Mouse (Mus musculus): Measurements from ENCODE around the gene Pip5k1c. TPM values are rescaled to one million over a fixed set of nuclear protein-coding genes. Genes with fewer than 3 reads are reported as not detected.

Pip5k1c gene
- total and polyA plus RNA-seq, 2 experiments: 7.4 to 30.1 TPM

DNA sequence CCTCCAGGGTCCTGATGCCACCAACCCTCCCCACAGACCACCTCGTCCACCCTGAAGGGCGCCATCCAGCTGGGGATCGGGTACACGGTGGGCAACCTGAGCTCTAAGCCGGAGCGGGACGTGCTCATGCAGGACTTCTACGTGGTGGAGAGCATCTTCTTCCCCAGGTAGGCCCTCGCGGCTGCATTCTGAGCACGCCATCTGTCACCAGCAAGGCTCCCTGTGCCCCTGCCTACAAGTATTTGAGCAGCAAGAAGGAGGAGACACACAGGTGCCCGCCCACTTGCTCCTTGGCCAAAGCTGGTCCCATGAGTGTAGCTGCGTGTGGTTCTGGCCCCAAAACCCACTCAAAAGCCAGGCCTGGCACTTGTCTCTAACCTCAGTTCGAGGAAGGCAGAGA is 12.9 kb downstream of the Pip5k1c start:
- Histone ChIP-seq H3K27ac (replicated peaks; ENCODE audit: insufficient read depth, low read depth, low read length) (no peak overlapping the region), H3K27me3 (ENCODE audit: control insufficient read depth, insufficient read depth, low read length) (no peaks in the 10 kb centered on the region), H3K9ac (ENCODE audit: low read depth, low read length) (no peak overlapping the region), H3K36me3 (ENCODE audit: control insufficient read depth, insufficient read depth, low read length) (no peaks in the 10 kb centered on the region), H3K79me2 (ENCODE audit: control insufficient read depth, insufficient read depth, low read length) (peaks cover 41% of the 10 kb centered on the region), H3K4me3 (ENCODE audit: insufficient read depth, low read depth, low read length) (no peak overlapping the region), H3K4me1 (ENCODE audit: control insufficient read depth, insufficient read depth, low read length) (peaks cover 9% of the 10 kb centered on the region)
- 91% methylated on average over 14 of the region's 14 CpGs for WGBS
- TF ChIP-seq CTCF (IDR thresholded peaks at IDR 0.05; ENCODE audit: low read depth, low read length) (no peak), POLR2A (IDR thresholded peaks at IDR 0.05; ENCODE audit: extremely low read depth, insufficient read depth, low read length) (no peak)
- no peak for DNase-seq (ENCODE audit: extremely low read depth, low read depth, low spot score)

DNA sequence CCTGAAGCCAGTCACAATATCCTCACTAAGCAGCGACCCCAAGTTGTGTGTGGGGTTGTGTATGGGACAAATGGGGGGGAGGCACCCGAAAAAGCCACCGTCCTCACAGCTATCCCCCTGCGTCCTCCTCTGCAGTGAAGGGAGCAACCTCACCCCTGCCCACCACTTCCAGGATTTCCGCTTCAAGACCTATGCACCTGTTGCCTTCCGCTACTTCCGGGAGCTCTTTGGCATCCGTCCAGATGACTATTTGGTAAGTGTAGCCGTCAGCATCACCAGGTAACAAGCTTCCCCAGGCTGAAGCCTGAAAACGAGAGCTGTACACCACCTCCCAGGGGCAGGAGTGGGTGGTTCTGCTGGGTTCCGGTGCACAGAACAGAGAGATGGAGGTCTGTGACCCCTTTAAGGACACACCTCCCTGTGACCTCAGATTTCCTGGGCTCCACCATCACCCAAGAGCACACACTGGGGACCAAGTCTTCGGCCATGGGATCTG is 13.5 kb downstream of the Pip5k1c start:
- Histone ChIP-seq H3K4me1 (ENCODE audit: control insufficient read depth, insufficient read depth, low read length) (peaks cover 8% of the 10 kb centered on the region), H3K4me3 (ENCODE audit: insufficient read depth, low read depth, low read length) (no peak overlapping the region), H3K9ac (ENCODE audit: low read depth, low read length) (no peak overlapping the region), H3K36me3 (ENCODE audit: control insufficient read depth, insufficient read depth, low read length) (no peaks in the 10 kb centered on the region), H3K27ac (replicated peaks; ENCODE audit: insufficient read depth, low read depth, low read length) (no peak overlapping the region), H3K27me3 (ENCODE audit: control insufficient read depth, insufficient read depth, low read length) (no peaks in the 10 kb centered on the region), H3K79me2 (ENCODE audit: control insufficient read depth, insufficient read depth, low read length) (peaks cover 35% of the 10 kb centered on the region)
- TF ChIP-seq POLR2A (IDR thresholded peaks at IDR 0.05; ENCODE audit: extremely low read depth, insufficient read depth, low read length) (no peak), CTCF (IDR thresholded peaks at IDR 0.05; ENCODE audit: low read depth, low read length) (no peak)
- WGBS: 86% methylated on average over 12 of the region's 12 CpGs
- no peak for DNase-seq (ENCODE audit: extremely low read depth, low read depth, low spot score)

DNA sequence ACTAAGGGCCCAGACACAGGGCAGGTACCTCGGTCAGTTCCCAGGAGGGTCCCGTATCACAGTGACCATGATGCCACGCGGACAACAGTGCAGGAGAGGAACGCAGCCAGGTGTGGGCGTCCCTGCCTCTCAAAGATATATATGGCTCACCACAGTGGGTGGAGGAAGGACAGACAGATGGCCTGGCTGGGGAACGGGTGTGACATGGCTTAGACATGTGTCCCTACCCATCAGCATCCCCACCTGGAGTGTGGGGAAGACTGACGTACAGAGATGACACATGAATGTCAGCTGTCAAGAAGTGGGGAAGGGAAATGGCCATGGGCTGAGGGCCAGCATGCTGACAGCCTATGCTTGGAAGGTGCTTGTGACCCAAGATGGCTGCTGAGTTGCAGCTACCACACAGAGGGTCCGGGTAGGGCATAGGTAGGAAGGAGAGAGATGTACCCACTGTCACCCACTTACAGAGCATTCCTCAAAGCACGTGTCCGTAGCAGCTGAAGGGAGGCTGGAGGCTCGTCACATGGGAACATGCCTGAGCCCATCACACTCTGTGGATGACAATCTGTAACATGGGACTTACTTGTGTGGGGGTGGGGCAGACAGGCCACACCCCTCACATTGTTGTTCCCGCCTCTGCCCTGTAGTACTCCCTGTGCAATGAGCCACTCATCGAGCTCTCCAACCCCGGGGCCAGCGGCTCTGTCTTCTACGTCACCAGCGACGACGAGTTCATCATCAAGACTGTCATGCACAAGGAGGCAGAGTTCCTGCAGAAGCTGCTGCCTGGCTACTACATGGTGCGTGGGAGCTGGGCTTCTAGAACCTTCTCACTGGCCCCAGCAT is 14.3 kb downstream of the Pip5k1c start:
- H3K4me1 ChIP-seq (ENCODE audit: control insufficient read depth, insufficient read depth, low read length): peaks cover 8% of the 10 kb centered on the region
- H3K9ac ChIP-seq (ENCODE audit: low read depth, low read length): no peak overlapping the region
- TF ChIP-seq CTCF (IDR thresholded peaks at IDR 0.05; ENCODE audit: low read depth, low read length): no peak
- no peak for TF ChIP-seq POLR2A (IDR thresholded peaks at IDR 0.05; ENCODE audit: extremely low read depth, insufficient read depth, low read length)
- WGBS: 92% methylated on average over 21 of the region's 21 CpGs
- no peak overlapping the region for H3K4me3 ChIP-seq (ENCODE audit: insufficient read depth, low read depth, low read length)
- no peaks in the 10 kb centered on the region for H3K27me3 ChIP-seq (ENCODE audit: control insufficient read depth, insufficient read depth, low read length)
- peaks cover 29% of the 10 kb centered on the region for H3K79me2 ChIP-seq (ENCODE audit: control insufficient read depth, insufficient read depth, low read length)
- no peaks in the 10 kb centered on the region for H3K36me3 ChIP-seq (ENCODE audit: control insufficient read depth, insufficient read depth, low read length)
- no peak for DNase-seq (ENCODE audit: extremely low read depth, low read depth, low spot score)
- no peak overlapping the region for H3K27ac ChIP-seq (replicated peaks; ENCODE audit: insufficient read depth, low read depth, low read length)

DNA sequence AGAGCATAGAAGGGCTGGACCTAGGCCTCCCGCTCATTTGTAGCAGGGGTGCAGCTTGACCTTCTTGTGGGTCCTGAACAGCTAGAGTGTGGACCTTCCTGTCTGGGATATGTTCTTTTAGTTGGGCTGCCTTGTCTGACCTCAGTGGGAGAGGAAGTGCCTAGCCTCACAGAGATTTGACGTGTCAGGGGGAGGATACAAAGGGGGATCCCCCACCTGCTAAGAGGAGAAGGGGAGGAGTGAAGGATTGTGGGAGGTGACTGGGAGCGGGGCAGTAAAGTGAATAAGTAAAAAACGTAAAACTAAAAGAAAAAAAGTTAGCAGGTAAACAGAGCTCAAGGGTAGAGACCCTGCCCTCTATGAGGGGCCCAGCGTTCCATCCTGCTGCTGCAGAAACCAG is 16.8 kb downstream of the Pip5k1c start:
- H3K27me3 ChIP-seq (ENCODE audit: control insufficient read depth, insufficient read depth, low read length): no peaks in the 10 kb centered on the region
- peaks cover 11% of the 10 kb centered on the region for H3K79me2 ChIP-seq (ENCODE audit: control insufficient read depth, insufficient read depth, low read length)
- no peak overlapping the region for H3K9ac ChIP-seq (ENCODE audit: low read depth, low read length)
- no peak for TF ChIP-seq CTCF (IDR thresholded peaks at IDR 0.05; ENCODE audit: low read depth, low read length)
- TF ChIP-seq POLR2A (IDR thresholded peaks at IDR 0.05; ENCODE audit: extremely low read depth, insufficient read depth, low read length): no peak
- 82% methylated on average over 5 of the region's 5 CpGs for WGBS
- no peak overlapping the region for H3K4me3 ChIP-seq (ENCODE audit: insufficient read depth, low read depth, low read length)
- no peaks in the 10 kb centered on the region for H3K36me3 ChIP-seq (ENCODE audit: control insufficient read depth, insufficient read depth, low read length)
- H3K27ac ChIP-seq (replicated peaks; ENCODE audit: insufficient read depth, low read depth, low read length): no peak overlapping the region
- no peak for DNase-seq (ENCODE audit: extremely low read depth, low read depth, low spot score)
- no peaks in the 10 kb centered on the region for H3K4me1 ChIP-seq (ENCODE audit: control insufficient read depth, insufficient read depth, low read length)

DNA sequence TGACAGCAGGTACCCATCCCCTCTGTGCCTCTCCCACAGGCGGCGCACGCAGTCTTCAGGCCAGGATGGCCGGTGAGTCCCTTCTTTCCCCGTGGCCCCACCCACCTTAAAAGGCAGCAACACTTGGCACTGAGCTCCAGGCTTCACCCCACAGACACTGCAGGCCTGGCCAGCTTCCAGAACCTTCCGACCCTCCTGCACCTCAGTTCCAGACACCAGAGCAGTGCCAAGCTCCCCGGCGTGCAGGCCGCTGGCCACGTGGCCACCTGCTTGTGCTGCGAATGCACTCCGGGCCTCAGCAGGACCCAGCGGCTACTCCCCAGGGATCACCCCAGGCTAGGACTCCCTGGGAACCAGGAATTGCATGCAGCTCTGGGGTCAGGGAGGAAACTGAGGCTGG is 20.8 kb downstream of the Pip5k1c start:
- no peaks in the 10 kb centered on the region for H3K36me3 ChIP-seq (ENCODE audit: control insufficient read depth, insufficient read depth, low read length)
- no peak for DNase-seq (ENCODE audit: extremely low read depth, low read depth, low spot score)
- H3K4me3 ChIP-seq (ENCODE audit: insufficient read depth, low read depth, low read length): no peak overlapping the region
- 92% methylated on average over 13 of the region's 13 CpGs for WGBS
- H3K9ac ChIP-seq (ENCODE audit: low read depth, low read length): no peak overlapping the region
- H3K4me1 ChIP-seq (ENCODE audit: control insufficient read depth, insufficient read depth, low read length): peaks cover 4% of the 10 kb centered on the region
- no peak overlapping the region for H3K27ac ChIP-seq (replicated peaks; ENCODE audit: insufficient read depth, low read depth, low read length)
- TF ChIP-seq CTCF (IDR thresholded peaks at IDR 0.05; ENCODE audit: low read depth, low read length): no peak
- TF ChIP-seq POLR2A (IDR thresholded peaks at IDR 0.05; ENCODE audit: extremely low read depth, insufficient read depth, low read length): no peak
- no peaks in the 10 kb centered on the region for H3K79me2 ChIP-seq (ENCODE audit: control insufficient read depth, insufficient read depth, low read length)
- H3K27me3 ChIP-seq (ENCODE audit: control insufficient read depth, insufficient read depth, low read length): no peaks in the 10 kb centered on the region

DNA sequence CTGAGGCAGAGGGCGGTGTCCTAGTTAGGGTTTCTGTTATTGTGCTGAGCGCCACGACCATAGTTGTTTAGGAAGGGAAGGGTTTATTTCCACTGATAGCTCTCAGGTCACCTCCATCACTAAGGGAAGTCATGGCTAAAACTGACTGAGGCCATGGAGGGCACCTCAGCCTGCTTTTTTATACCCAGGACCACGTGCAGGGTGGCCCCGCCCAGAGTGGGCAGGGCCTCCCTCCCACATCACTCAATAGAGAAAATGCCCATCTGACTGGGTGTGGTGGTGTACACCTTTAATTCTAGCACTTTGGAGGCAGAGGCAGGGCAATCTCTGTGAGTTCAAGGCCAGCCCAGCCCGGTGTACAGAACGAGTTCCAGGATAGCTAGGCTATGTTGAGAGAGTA is 21.4 kb downstream of the Pip5k1c start:
- no peak for DNase-seq (ENCODE audit: extremely low read depth, low read depth, low spot score)
- Histone ChIP-seq H3K79me2 (ENCODE audit: control insufficient read depth, insufficient read depth, low read length) (no peaks in the 10 kb centered on the region), H3K4me1 (ENCODE audit: control insufficient read depth, insufficient read depth, low read length) (peaks cover 11% of the 10 kb centered on the region), H3K4me3 (ENCODE audit: insufficient read depth, low read depth, low read length) (no peak overlapping the region), H3K9ac (ENCODE audit: low read depth, low read length) (no peak overlapping the region), H3K36me3 (ENCODE audit: control insufficient read depth, insufficient read depth, low read length) (no peaks in the 10 kb centered on the region), H3K27me3 (ENCODE audit: control insufficient read depth, insufficient read depth, low read length) (no peaks in the 10 kb centered on the region), H3K27ac (replicated peaks; ENCODE audit: insufficient read depth, low read depth, low read length) (no peak overlapping the region)
- WGBS: 72% methylated on average over 7 of the region's 7 CpGs
- no peak for TF ChIP-seq POLR2A (IDR thresholded peaks at IDR 0.05; ENCODE audit: extremely low read depth, insufficient read depth, low read length)

Data from liver, adult 2 months (tissue).